Mouse (Mus musculus): Measurements from ENCODE around the gene Ccdc88b. TPM values are rescaled to one million over a fixed set of nuclear protein-coding genes. Genes with fewer than 3 reads are reported as not detected.

The Ccdc88b gene
- polyA plus RNA-seq, 1 experiment from 2014 or later, result 0.68 TPM

- Histone ChIP-seq H3K4me2 (ENCODE audit: low read length) (peak overlapping the region; percentile 99), H3K27me3 (replicated peaks; ENCODE audit: control insufficient read depth, insufficient read depth, low read length) (peaks cover 8% of the 10 kb centered on the region), H3K36me3 (ENCODE audit: control insufficient read depth, insufficient read depth) (no peaks in the 10 kb centered on the region), H3K9ac (replicated peaks; ENCODE audit: low read depth, low read length) (peak overlapping the region; percentile 74), H3K4me1 (replicated peaks; ENCODE audit: control insufficient read depth, insufficient read depth, low read length) (peaks cover 17% of the 10 kb centered on the region), H3K27ac (ENCODE audit: low read length) (no peak overlapping the region), H3K4me3 (replicated peaks; ENCODE audit: low read length) (peak overlapping the region; percentile 71), H3K9me3 (ENCODE audit: control insufficient read depth, low read length) (no peaks in the 10 kb centered on the region)
- under 1% methylated on average over 44 of the region's 46 CpGs for WGBS
- ATAC-seq, result peak; percentile 77
Measured at GRCm38 (mm10) chr19:6839615-6840474, 18.2 kb downstream of the Ccdc88b start.

- Histone ChIP-seq H3K9me3 (ENCODE audit: control insufficient read depth, low read length) (no peaks in the 10 kb centered on the region), H3K4me3 (replicated peaks; ENCODE audit: low read length) (no peak overlapping the region)
- no peak for ATAC-seq
Measured at GRCm38 (mm10) chr19:6832363-6832762, 25.6 kb downstream of the Ccdc88b start.

GRCm38 (mm10) chr19:6831331-6831730 lies 26.7 kb downstream of the Ccdc88b start:
- H3K9me3 ChIP-seq (ENCODE audit: control insufficient read depth, low read length), result no peaks in the 10 kb centered on the region
- H3K27me3 ChIP-seq (replicated peaks; ENCODE audit: control insufficient read depth, insufficient read depth, low read length), result peaks cover 39% of the 10 kb centered on the region
- H3K9ac ChIP-seq (replicated peaks; ENCODE audit: low read depth, low read length), result peak overlapping the region; percentile 59
- H3K4me1 ChIP-seq (replicated peaks; ENCODE audit: control insufficient read depth, insufficient read depth, low read length), result peaks cover 21% of the 10 kb centered on the region
- peak overlapping the region; percentile 49 for H3K4me3 ChIP-seq (replicated peaks; ENCODE audit: low read length)
- no peak overlapping the region for H3K27ac ChIP-seq (ENCODE audit: low read length)
- peak; percentile 60 for ATAC-seq
- H3K36me3 ChIP-seq (ENCODE audit: control insufficient read depth, insufficient read depth), result no peaks in the 10 kb centered on the region
- H3K4me2 ChIP-seq (ENCODE audit: low read length), result peak overlapping the region; percentile 64
- 9% methylated on average over 17 of the region's 17 CpGs for WGBS

More at GRCm38 (mm10) chr19:6832363-6832762, 25.6 kb downstream of the Ccdc88b start:
- peaks cover 39% of the 10 kb centered on the region for H3K27me3 ChIP-seq (replicated peaks; ENCODE audit: control insufficient read depth, insufficient read depth, low read length)
- no peak overlapping the region for H3K27ac ChIP-seq (ENCODE audit: low read length)
- H3K4me2 ChIP-seq (ENCODE audit: low read length), result no peak overlapping the region
- peaks cover 21% of the 10 kb centered on the region for H3K4me1 ChIP-seq (replicated peaks; ENCODE audit: control insufficient read depth, insufficient read depth, low read length)
- 91% methylated on average over 7 of the region's 8 CpGs for WGBS
- no peaks in the 10 kb centered on the region for H3K36me3 ChIP-seq (ENCODE audit: control insufficient read depth, insufficient read depth)
- H3K9ac ChIP-seq (replicated peaks; ENCODE audit: low read depth, low read length), result no peak overlapping the region

- H3K27ac ChIP-seq (ENCODE audit: low read length), result no peak overlapping the region
- no peaks in the 10 kb centered on the region for H3K9me3 ChIP-seq (ENCODE audit: control insufficient read depth, low read length)
- H3K27me3 ChIP-seq (replicated peaks; ENCODE audit: control insufficient read depth, insufficient read depth, low read length), result peaks cover 39% of the 10 kb centered on the region
- peak overlapping the region; percentile 64 for H3K4me2 ChIP-seq (ENCODE audit: low read length)
- peak overlapping the region; percentile 49 for H3K4me3 ChIP-seq (replicated peaks; ENCODE audit: low read length)
- H3K4me1 ChIP-seq (replicated peaks; ENCODE audit: control insufficient read depth, insufficient read depth, low read length), result peaks cover 21% of the 10 kb centered on the region
- peak overlapping the region; percentile 59 for H3K9ac ChIP-seq (replicated peaks; ENCODE audit: low read depth, low read length)
- peak; percentile 32; the same call in 1 of the 2 replicates for ATAC-seq
- WGBS, result 5% methylated on average over 38 of the region's 38 CpGs
- no peaks in the 10 kb centered on the region for H3K36me3 ChIP-seq (ENCODE audit: control insufficient read depth, insufficient read depth)
Measured at GRCm38 (mm10) chr19:6830556-6831316, 27.3 kb downstream of the Ccdc88b start.

- Histone ChIP-seq H3K36me3 (ENCODE audit: control insufficient read depth, insufficient read depth) (no peaks in the 10 kb centered on the region), H3K9me3 (ENCODE audit: control insufficient read depth, low read length) (no peaks in the 10 kb centered on the region), H3K4me2 (ENCODE audit: low read length) (peak overlapping the region; percentile 64), H3K4me3 (replicated peaks; ENCODE audit: low read length) (peak overlapping the region; percentile 49), H3K27ac (ENCODE audit: low read length) (no peak overlapping the region), H3K4me1 (replicated peaks; ENCODE audit: control insufficient read depth, insufficient read depth, low read length) (peaks cover 21% of the 10 kb centered on the region), H3K9ac (replicated peaks; ENCODE audit: low read depth, low read length) (peak overlapping the region; percentile 59), H3K27me3 (replicated peaks; ENCODE audit: control insufficient read depth, insufficient read depth, low read length) (peaks cover 39% of the 10 kb centered on the region)
- ATAC-seq, result no peak
- WGBS, result 2% methylated on average over 46 of the region's 48 CpGs
Measured at GRCm38 (mm10) chr19:6829870-6830555, 28.0 kb downstream of the Ccdc88b start.

- Histone ChIP-seq H3K4me1 (replicated peaks; ENCODE audit: control insufficient read depth, insufficient read depth, low read length) (peaks cover 21% of the 10 kb centered on the region), H3K9ac (replicated peaks; ENCODE audit: low read depth, low read length) (no peak overlapping the region), H3K27ac (ENCODE audit: low read length) (no peak overlapping the region), H3K36me3 (ENCODE audit: control insufficient read depth, insufficient read depth) (no peaks in the 10 kb centered on the region), H3K27me3 (replicated peaks; ENCODE audit: control insufficient read depth, insufficient read depth, low read length) (peaks cover 39% of the 10 kb centered on the region), H3K9me3 (ENCODE audit: control insufficient read depth, low read length) (no peaks in the 10 kb centered on the region), H3K4me2 (ENCODE audit: low read length) (0 out of 2 replicates have a peak overlapping the region, but pooled peaks have one; percentile 64), H3K4me3 (replicated peaks; ENCODE audit: low read length) (no peak overlapping the region)
- 22% methylated on average over 3 of the region's 3 CpGs for WGBS
- no peak for ATAC-seq
Measured at GRCm38 (mm10) chr19:6829069-6829468, 28.9 kb downstream of the Ccdc88b start.

DNA sequence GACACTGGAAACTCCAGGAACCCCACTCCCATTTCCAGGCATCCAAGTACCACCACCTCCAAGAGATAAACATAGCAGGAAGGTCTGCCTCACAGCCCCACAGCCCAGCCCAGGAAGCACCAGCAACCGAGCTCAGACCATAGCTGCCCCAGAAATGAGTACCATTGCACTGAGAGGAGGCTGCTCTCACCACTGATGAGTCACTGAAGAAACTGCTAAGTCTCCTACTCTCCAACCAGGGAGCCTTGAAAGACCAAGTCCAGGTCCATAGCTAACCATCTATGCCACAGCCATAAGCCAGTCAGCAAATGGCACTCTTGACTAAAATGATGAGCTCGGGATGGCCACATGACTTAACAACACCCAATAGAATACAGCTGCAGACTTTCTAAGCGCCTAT lies 31.4 kb downstream of the Ccdc88b start:
- Histone ChIP-seq H3K27me3 (replicated peaks; ENCODE audit: control insufficient read depth, insufficient read depth, low read length) (peaks cover 32% of the 10 kb centered on the region), H3K9me3 (ENCODE audit: control insufficient read depth, low read length) (no peaks in the 10 kb centered on the region), H3K4me1 (replicated peaks; ENCODE audit: control insufficient read depth, insufficient read depth, low read length) (peaks cover 21% of the 10 kb centered on the region), H3K4me3 (replicated peaks; ENCODE audit: low read length) (no peak overlapping the region), H3K36me3 (ENCODE audit: control insufficient read depth, insufficient read depth) (no peaks in the 10 kb centered on the region), H3K27ac (ENCODE audit: low read length) (no peak overlapping the region), H3K4me2 (ENCODE audit: low read length) (no peak overlapping the region), H3K9ac (replicated peaks; ENCODE audit: low read depth, low read length) (no peak overlapping the region)
- WGBS, result 79% methylated on average over 3 of the region's 3 CpGs
- no peak for ATAC-seq

DNA sequence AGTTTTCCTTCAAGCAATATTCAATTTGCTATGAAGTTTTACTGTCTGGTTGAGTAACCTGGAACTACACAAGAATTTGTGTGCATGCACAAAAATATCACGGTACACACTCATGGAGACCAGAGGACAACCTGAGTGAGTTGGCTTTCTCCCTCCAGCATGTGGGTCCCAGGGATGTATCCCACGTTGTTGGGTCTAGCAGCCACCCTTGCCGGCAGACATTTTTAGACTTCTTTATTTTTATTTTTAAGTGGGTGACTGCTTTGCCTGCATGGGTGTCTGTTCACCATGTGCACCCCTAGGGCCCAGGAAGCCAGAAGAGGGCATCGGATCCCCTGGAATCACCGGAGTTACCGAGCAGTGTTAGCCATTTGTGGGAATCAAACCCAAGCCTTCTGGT lies 32.6 kb downstream of the Ccdc88b start:
- peaks cover 11% of the 10 kb centered on the region for H3K4me1 ChIP-seq (replicated peaks; ENCODE audit: control insufficient read depth, insufficient read depth, low read length)
- H3K27ac ChIP-seq (ENCODE audit: low read length), result no peak overlapping the region
- peaks cover 21% of the 10 kb centered on the region for H3K27me3 ChIP-seq (replicated peaks; ENCODE audit: control insufficient read depth, insufficient read depth, low read length)
- no peak overlapping the region for H3K4me3 ChIP-seq (replicated peaks; ENCODE audit: low read length)
- H3K9ac ChIP-seq (replicated peaks; ENCODE audit: low read depth, low read length), result no peak overlapping the region
- ATAC-seq, result no peak
- no peak overlapping the region for H3K4me2 ChIP-seq (ENCODE audit: low read length)
- 89% methylated on average over 6 of the region's 6 CpGs for WGBS
- H3K36me3 ChIP-seq (ENCODE audit: control insufficient read depth, insufficient read depth), result no peaks in the 10 kb centered on the region
- H3K9me3 ChIP-seq (ENCODE audit: control insufficient read depth, low read length), result no peaks in the 10 kb centered on the region; the same call in 1 of the 2 replicates

Measured in forebrain, embryonic 16.5 days (tissue).